Mouse (Mus musculus) bone marrow, adult 2 months (tissue): ENCODE data around the gene Kcnk1.

Experiments
- CTCF ChIP-seq: fragments of 200-500 bp; IDR thresholded peaks from 2 replicates; pipeline ENCODE4 v1.5.1; 2011; ENCODE audit warnings: low read length, control low read depth; ENCODE audit not compliant: control insufficient read depth, insufficient read depth
- POLR2A ChIP-seq: fragments of 200-500 bp; IDR thresholded peaks from 2 replicates; pipeline ENCODE4 v1.6.1; 2011; ENCODE audit warnings: low read depth, mild to moderate bottlenecking, control low read depth, low read length, borderline replicate concordance; ENCODE audit not compliant: control insufficient read depth

GRCm38 (mm10) chr8:126021932-126022331 is 27.0 kb downstream of the Kcnk1 start:
- TF ChIP-seq CTCF (no peak), POLR2A (no peak)
